ENCODE assay signal across 28 mouse cellular contexts in genomic region chr4:77277913-77278312, GRCm38 (mm10).
DNase-seq lines count a peak whose midpoint lies in the region; ATAC-seq and TF ChIP-seq lines count a peak whose summit lies in the region.
"Had no signal": no experiment of that assay in that cellular context is flagged by ENCODE, and none has a peak within 500 bp of the region (broad histone marks: within the 10 kb centered on the region; RNA-seq: fewer than 3 reads in every experiment).

No protein-coding gene starts in this region.

- H3K9ac ChIP-seq in midbrain, embryonic 11.5 days (ENCODE audit: low read length), result no peak overlapping the region
- H3K9ac ChIP-seq in midbrain, embryonic 16.5 days (ENCODE audit: low read depth, low read length), result no peak overlapping the region
- H3K9ac ChIP-seq in midbrain, embryonic 13.5 days (replicated peaks), result no peak overlapping the region
- no peak overlapping the region for H3K9ac ChIP-seq in midbrain, embryonic 15.5 days
- H3K9ac ChIP-seq: embryonic facial prominence, embryonic 13.5 days; embryonic facial prominence, embryonic 15.5 days; forebrain, embryonic 12.5 days had no signal

- H3K4me3 ChIP-seq in midbrain, embryonic 11.5 days (ENCODE audit: low read depth, low read length), result no peak overlapping the region
- no peak overlapping the region for H3K4me3 ChIP-seq in midbrain, embryonic 16.5 days (ENCODE audit: low read depth, low read length)
- H3K4me3 ChIP-seq in midbrain, embryonic 13.5 days (replicated peaks), result no peak overlapping the region
- H3K4me3 ChIP-seq in midbrain, embryonic 15.5 days, result no peak overlapping the region
- H3K4me3 ChIP-seq: embryonic facial prominence, embryonic 13.5 days; embryonic facial prominence, embryonic 15.5 days; erythroblast, embryonic 14.5 days; forebrain, embryonic 10.5 days; forebrain, embryonic 12.5 days had no signal

- no peaks in the 10 kb centered on the region for H3K36me3 ChIP-seq in midbrain, embryonic 11.5 days (ENCODE audit: control insufficient read depth, insufficient read depth, low read length)
- no peaks in the 10 kb centered on the region for H3K36me3 ChIP-seq in midbrain, embryonic 16.5 days (ENCODE audit: control insufficient read depth, insufficient read depth, low read length)
- no peaks in the 10 kb centered on the region for H3K36me3 ChIP-seq in midbrain, embryonic 13.5 days
- no peaks in the 10 kb centered on the region for H3K36me3 ChIP-seq in midbrain, embryonic 15.5 days (replicated peaks)
- H3K36me3 ChIP-seq: embryonic facial prominence, embryonic 13.5 days; embryonic facial prominence, embryonic 15.5 days; forebrain, embryonic 10.5 days; forebrain, embryonic 12.5 days; G1E had no signal

- no peaks in the 10 kb centered on the region for H3K4me1 ChIP-seq in midbrain, embryonic 11.5 days (ENCODE audit: control insufficient read depth, insufficient read depth, low read length)
- peaks cover 4% of the 10 kb centered on the region; the same call in 1 of the 2 replicates for H3K4me1 ChIP-seq in midbrain, embryonic 16.5 days (ENCODE audit: control insufficient read depth, insufficient read depth, low read length)
- no peaks in the 10 kb centered on the region; the same call in 1 of the 2 replicates for H3K4me1 ChIP-seq in midbrain, embryonic 13.5 days (replicated peaks)
- no peaks in the 10 kb centered on the region for H3K4me1 ChIP-seq in midbrain, embryonic 15.5 days
- H3K4me1 ChIP-seq: embryonic facial prominence, embryonic 13.5 days; embryonic facial prominence, embryonic 15.5 days had no signal

- H3K9me3 ChIP-seq in midbrain, embryonic 11.5 days (ENCODE audit: control insufficient read depth, low read length), result no peaks in the 10 kb centered on the region
- no peaks in the 10 kb centered on the region for H3K9me3 ChIP-seq in midbrain, embryonic 16.5 days (replicated peaks; ENCODE audit: control insufficient read depth, low read length, poor library complexity, severe bottlenecking)
- no peaks in the 10 kb centered on the region for H3K9me3 ChIP-seq in midbrain, embryonic 13.5 days
- no peaks in the 10 kb centered on the region for H3K9me3 ChIP-seq in midbrain, embryonic 15.5 days
- H3K9me3 ChIP-seq: embryonic facial prominence, embryonic 13.5 days; embryonic facial prominence, embryonic 15.5 days; forebrain, embryonic 10.5 days; forebrain, embryonic 12.5 days; G1E had no signal

- no peak for TF ChIP-seq POLR2A in brain, embryonic 14.5 days (IDR thresholded peaks at IDR 0.05; ENCODE audit: borderline replicate concordance, extremely low read depth, insufficient read depth, insufficient read length, poor library complexity, severe bottlenecking)

- H3K27me3 ChIP-seq in midbrain, embryonic 11.5 days (ENCODE audit: control insufficient read depth, insufficient read depth, low read length), result no peaks in the 10 kb centered on the region
- H3K27me3 ChIP-seq in midbrain, embryonic 16.5 days (ENCODE audit: control insufficient read depth, insufficient read depth, low read depth, low read length), result no peaks in the 10 kb centered on the region
- no peaks in the 10 kb centered on the region for H3K27me3 ChIP-seq in midbrain, embryonic 13.5 days
- H3K27me3 ChIP-seq in midbrain, embryonic 15.5 days (replicated peaks), result no peaks in the 10 kb centered on the region
- H3K27me3 ChIP-seq: CH12.LX; embryonic facial prominence, embryonic 13.5 days; embryonic facial prominence, embryonic 15.5 days; forebrain, embryonic 12.5 days; Patski had no signal

- 0 out of 2 replicates have a peak, but pooled peaks have one; percentile 57 for ATAC-seq in midbrain, embryonic 11.5 days (ENCODE audit: low FRiP score)
- no peak for ATAC-seq in midbrain, embryonic 16.5 days
- ATAC-seq in midbrain, embryonic 13.5 days, result 0 out of 2 replicates have a peak, but pooled peaks have one; percentile 34
- no peak for ATAC-seq in midbrain, embryonic 15.5 days (replicated peaks)
- ATAC-seq: activated CD4-positive, CD25-positive, alpha-beta regulatory T cell, adult 4 months; CD4-positive, CD25-positive, alpha-beta regulatory T cell, adult 4 months; forebrain, embryonic 14.5 days; forebrain, embryonic 16.5 days; Patski had no signal

- H3K4me2 ChIP-seq in midbrain, embryonic 11.5 days, result no peak overlapping the region
- H3K4me2 ChIP-seq in midbrain, embryonic 16.5 days (ENCODE audit: low read length), result no peak overlapping the region
- H3K4me2 ChIP-seq in midbrain, embryonic 13.5 days (replicated peaks), result no peak overlapping the region
- no peak overlapping the region for H3K4me2 ChIP-seq in midbrain, embryonic 15.5 days
- H3K4me2 ChIP-seq: embryonic facial prominence, embryonic 13.5 days; embryonic facial prominence, embryonic 15.5 days; forebrain, embryonic 12.5 days had no signal

- 22% methylated on average over 4 of the region's 4 CpGs for WGBS in midbrain, embryonic 11.5 days
- 18% methylated on average over 4 of the region's 4 CpGs for WGBS in midbrain, embryonic 16.5 days
- WGBS in midbrain, embryonic 13.5 days, result 16% methylated on average over 4 of the region's 4 CpGs
- 18% methylated on average over 4 of the region's 4 CpGs for WGBS in midbrain, embryonic 15.5 days

- DNase-seq in midbrain, embryonic 11.5 days (ENCODE audit: low spot score, missing footprints), result no peak
- DNase-seq in brain, embryonic 14.5 days (ENCODE audit: low read depth), result peak; percentile 23
- DNase-seq: adrenal gland, adult 8-10 months; adrenal gland, postnatal 14 days; adrenal gland, postnatal 36 days; B cell, adult 2 months; cerebellum, adult 11 months; cerebellum, adult 18-20 months; cerebellum, adult 8-10 months; cerebellum, adult 9-11 months; cerebellum, postnatal 14 days; cerebellum, postnatal 36 days; embryo, embryonic 11 days had no signal

- TF ChIP-seq CTCF in brain, embryonic 14.5 days (IDR thresholded peaks at IDR 0.05; ENCODE audit: borderline replicate concordance, extremely low read depth, insufficient read depth, insufficient read length), result no peak

- no peak overlapping the region for H3K27ac ChIP-seq in midbrain, embryonic 11.5 days (ENCODE audit: low read depth, low read length)
- no peak overlapping the region for H3K27ac ChIP-seq in midbrain, embryonic 16.5 days (ENCODE audit: low read length)
- H3K27ac ChIP-seq in midbrain, embryonic 13.5 days, result no peak overlapping the region
- H3K27ac ChIP-seq in midbrain, embryonic 15.5 days, result no peak overlapping the region
- H3K27ac ChIP-seq: embryonic facial prominence, embryonic 13.5 days; embryonic facial prominence, embryonic 15.5 days; forebrain, embryonic 10.5 days; forebrain, embryonic 12.5 days had no signal

Comparison
In these comparisons a context has a peak if more than half of its experiments do, and no peak if none do; other contexts are left out.
1. ATAC-seq: peak in midbrain, embryonic 11.5 days (single experiment) and midbrain, embryonic 13.5 days (single experiment); none in midbrain, embryonic 16.5 days (single experiment) and midbrain, embryonic 15.5 days (single experiment).